Mouse (Mus musculus) megakaryocyte, embryonic 14.5 days (primary cell): ENCODE measurements around the gene Dusp8.

ENCODE experiments used
- FLI1 ChIP-seq: IDR thresholded peaks from 2 replicates; pipeline ENCODE4 v1.6.1; 2012; ENCODE audit warnings: low read length, inconsistent platforms, mixed read lengths
- GATA1 ChIP-seq: IDR thresholded peaks from 3 replicates; pipeline ENCODE4 v1.6.1; 2012; ENCODE audit warnings: mixed read lengths, low read length, inconsistent platforms, borderline replicate concordance

- TF ChIP-seq FLI1 = no peak
- TF ChIP-seq GATA1 = no peak
These were observed 11.9 kb downstream of the Dusp8 start for GRCm38 (mm10) chr7:142083588-142084317.
